Mouse (Mus musculus): ENCODE results near the gene Bcl3.

The Bcl3 gene

GRCm38 (mm10) chr7:19821633-19822032, 937 bp downstream of the Bcl3 start:
- Histone ChIP-seq H3K27me3 (ENCODE audit: control insufficient read depth, insufficient read depth, low read length, poor library complexity, severe bottlenecking) (no peaks in the 10 kb centered on the region), H3K36me3 (ENCODE audit: control insufficient read depth, insufficient read depth, low read length, poor library complexity, severe bottlenecking) (peaks cover 1% of the 10 kb centered on the region; the same call in 1 of the 2 replicates)
- no peak for DNase-seq (ENCODE audit: low read depth, low spot score)

GRCm38 (mm10) chr7:19820347-19821048, 2.1 kb downstream of the Bcl3 start:
- H3K27me3 ChIP-seq (ENCODE audit: control insufficient read depth, insufficient read depth, low read length, poor library complexity, severe bottlenecking) = no peaks in the 10 kb centered on the region
- peak; percentile 60 for DNase-seq (ENCODE audit: low read depth, low spot score)
- H3K36me3 ChIP-seq (ENCODE audit: control insufficient read depth, insufficient read depth, low read length, poor library complexity, severe bottlenecking) = peaks cover 1% of the 10 kb centered on the region; the same call in 1 of the 2 replicates

GRCm38 (mm10) chr7:19818875-19819274, 3.7 kb downstream of the Bcl3 start:
- Histone ChIP-seq H3K27me3 (ENCODE audit: control insufficient read depth, insufficient read depth, low read length, poor library complexity, severe bottlenecking) (no peaks in the 10 kb centered on the region), H3K36me3 (ENCODE audit: control insufficient read depth, insufficient read depth, low read length, poor library complexity, severe bottlenecking) (peaks cover 1% of the 10 kb centered on the region; the same call in 1 of the 2 replicates)
- no peak for DNase-seq (ENCODE audit: low read depth, low spot score)

GRCm38 (mm10) chr7:19818440-19818839, 4.1 kb downstream of the Bcl3 start:
- DNase-seq (ENCODE audit: low read depth, low spot score) = no peak
- Histone ChIP-seq H3K36me3 (ENCODE audit: control insufficient read depth, insufficient read depth, low read length, poor library complexity, severe bottlenecking) (peaks cover 1% of the 10 kb centered on the region; the same call in 1 of the 2 replicates), H3K27me3 (ENCODE audit: control insufficient read depth, insufficient read depth, low read length, poor library complexity, severe bottlenecking) (no peaks in the 10 kb centered on the region)

GRCm38 (mm10) chr7:19817382-19818105, 5.0 kb downstream of the Bcl3 start:
- Histone ChIP-seq H3K36me3 (ENCODE audit: control insufficient read depth, insufficient read depth, low read length, poor library complexity, severe bottlenecking) (peaks cover 1% of the 10 kb centered on the region; the same call in 1 of the 2 replicates), H3K27me3 (ENCODE audit: control insufficient read depth, insufficient read depth, low read length, poor library complexity, severe bottlenecking) (no peaks in the 10 kb centered on the region)
- DNase-seq (ENCODE audit: low read depth, low spot score) = peak; percentile 96

GRCm38 (mm10) chr7:19816224-19816771, 6.3 kb downstream of the Bcl3 start:
- Histone ChIP-seq H3K36me3 (ENCODE audit: control insufficient read depth, insufficient read depth, low read length, poor library complexity, severe bottlenecking) (peaks cover 11% of the 10 kb centered on the region; the same call in 1 of the 2 replicates), H3K27me3 (ENCODE audit: control insufficient read depth, insufficient read depth, low read length, poor library complexity, severe bottlenecking) (no peaks in the 10 kb centered on the region)
- peak; percentile 84 for DNase-seq (ENCODE audit: low read depth, low spot score)

- Histone ChIP-seq H3K27me3 (ENCODE audit: control insufficient read depth, insufficient read depth, low read length, poor library complexity, severe bottlenecking) (no peaks in the 10 kb centered on the region), H3K36me3 (ENCODE audit: control insufficient read depth, insufficient read depth, low read length, poor library complexity, severe bottlenecking) (peaks cover 14% of the 10 kb centered on the region)
- DNase-seq (ENCODE audit: low read depth, low spot score) = peak; percentile 67
Observed at GRCm38 (mm10) chr7:19815296-19816223, 7.0 kb downstream of the Bcl3 start.

GRCm38 (mm10) chr7:19813579-19814122, 8.9 kb downstream of the Bcl3 start:
- DNase-seq (ENCODE audit: low read depth, low spot score) = peak; percentile 54
- no peaks in the 10 kb centered on the region for H3K27me3 ChIP-seq (ENCODE audit: control insufficient read depth, insufficient read depth, low read length, poor library complexity, severe bottlenecking)
- H3K36me3 ChIP-seq (ENCODE audit: control insufficient read depth, insufficient read depth, low read length, poor library complexity, severe bottlenecking) = peaks cover 27% of the 10 kb centered on the region

GRCm38 (mm10) chr7:19813161-19813560, 9.4 kb downstream of the Bcl3 start:
- Histone ChIP-seq H3K36me3 (ENCODE audit: control insufficient read depth, insufficient read depth, low read length, poor library complexity, severe bottlenecking) (peaks cover 27% of the 10 kb centered on the region), H3K27me3 (ENCODE audit: control insufficient read depth, insufficient read depth, low read length, poor library complexity, severe bottlenecking) (no peaks in the 10 kb centered on the region)
- no peak for DNase-seq (ENCODE audit: low read depth, low spot score)

- H3K36me3 ChIP-seq (ENCODE audit: control insufficient read depth, insufficient read depth, low read length, poor library complexity, severe bottlenecking) = peaks cover 27% of the 10 kb centered on the region
- no peaks in the 10 kb centered on the region for H3K27me3 ChIP-seq (ENCODE audit: control insufficient read depth, insufficient read depth, low read length, poor library complexity, severe bottlenecking)
- DNase-seq (ENCODE audit: low read depth, low spot score) = peak; percentile 56
Observed at GRCm38 (mm10) chr7:19811114-19811513, 11.5 kb downstream of the Bcl3 start.

GRCm38 (mm10) chr7:19809369-19809768, 13.2 kb downstream of the Bcl3 start:
- peaks cover 27% of the 10 kb centered on the region for H3K36me3 ChIP-seq (ENCODE audit: control insufficient read depth, insufficient read depth, low read length, poor library complexity, severe bottlenecking)
- no peak for DNase-seq (ENCODE audit: low read depth, low spot score)
- H3K27me3 ChIP-seq (ENCODE audit: control insufficient read depth, insufficient read depth, low read length, poor library complexity, severe bottlenecking) = no peaks in the 10 kb centered on the region

- Histone ChIP-seq H3K27me3 (ENCODE audit: control insufficient read depth, insufficient read depth, low read length, poor library complexity, severe bottlenecking) (no peaks in the 10 kb centered on the region), H3K36me3 (ENCODE audit: control insufficient read depth, insufficient read depth, low read length, poor library complexity, severe bottlenecking) (peaks cover 18% of the 10 kb centered on the region)
- peak; percentile 74 for DNase-seq (ENCODE audit: low read depth, low spot score)
Observed at GRCm38 (mm10) chr7:19806356-19806969, 16.1 kb downstream of the Bcl3 start.

GRCm38 (mm10) chr7:19802995-19803394, 19.6 kb downstream of the Bcl3 start:
- DNase-seq (ENCODE audit: low read depth, low spot score) = peak; percentile 84
- H3K36me3 ChIP-seq (ENCODE audit: control insufficient read depth, insufficient read depth, low read length, poor library complexity, severe bottlenecking) = no peaks in the 10 kb centered on the region
- H3K27me3 ChIP-seq (ENCODE audit: control insufficient read depth, insufficient read depth, low read length, poor library complexity, severe bottlenecking) = no peaks in the 10 kb centered on the region

GRCm38 (mm10) chr7:19800764-19801163, 21.8 kb downstream of the Bcl3 start:
- H3K27me3 ChIP-seq (ENCODE audit: control insufficient read depth, insufficient read depth, low read length, poor library complexity, severe bottlenecking) = 0 out of 2 replicates have a peak, but pooled peaks cover 2% of the 10 kb centered on the region
- DNase-seq (ENCODE audit: low read depth, low spot score) = peak; percentile 74
- no peaks in the 10 kb centered on the region for H3K36me3 ChIP-seq (ENCODE audit: control insufficient read depth, insufficient read depth, low read length, poor library complexity, severe bottlenecking)
